ENCODE assay signal across 9 mouse cellular contexts in genomic region chr2:181032407-181032806, GRCm38 (mm10). TPM values are rescaled to one million over a fixed set of nuclear protein-coding genes. Genes with fewer than 3 reads are reported as not detected.
DNase-seq lines count a peak whose midpoint lies in the region; ATAC-seq and TF ChIP-seq lines count a peak whose summit lies in the region.
"Had no signal": no experiment of that assay in that cellular context is flagged by ENCODE, and none has a peak within 500 bp of the region (broad histone marks: within the 10 kb centered on the region; RNA-seq: fewer than 3 reads in every experiment).

No protein-coding gene starts in this region.

- TF ChIP-seq CTCF in ES-Bruce4 (IDR thresholded peaks at IDR 0.05; ENCODE audit: low read depth, low read length), result peak; percentile 8

- H3K9ac ChIP-seq in ES-Bruce4 (ENCODE audit: low read depth, poor library complexity, severe bottlenecking), result no peak overlapping the region
- H3K9ac ChIP-seq in embryonic facial prominence, embryonic 12.5 days, result no peak overlapping the region
- H3K9ac ChIP-seq in kidney, embryonic 14.5 days (ENCODE audit: low read depth, low read length), result no peak overlapping the region

- WGBS in embryonic facial prominence, embryonic 12.5 days, result 53% methylated on average over 5 of the region's 5 CpGs
- 38% methylated on average over 5 of the region's 5 CpGs for WGBS in kidney, embryonic 14.5 days

- H3K27ac ChIP-seq in ES-Bruce4 (ENCODE audit: insufficient read depth, low read length), result no peak overlapping the region
- no peak overlapping the region for H3K27ac ChIP-seq in embryonic facial prominence, embryonic 12.5 days
- no peak overlapping the region for H3K27ac ChIP-seq in kidney, embryonic 14.5 days (ENCODE audit: low read depth, low read length)

- no peaks in the 10 kb centered on the region for H3K27me3 ChIP-seq in ES-Bruce4 (ENCODE audit: control insufficient read depth, insufficient read depth, low read length, poor library complexity, severe bottlenecking)
- peaks cover 17% of the 10 kb centered on the region for H3K27me3 ChIP-seq in embryonic facial prominence, embryonic 12.5 days
- H3K27me3 ChIP-seq in kidney, embryonic 14.5 days (ENCODE audit: control insufficient read depth, insufficient read depth, low read length), result no peaks in the 10 kb centered on the region

- H3K4me3 ChIP-seq in ES-Bruce4 (ENCODE audit: low read depth, low read length), result no peak overlapping the region
- no peak overlapping the region for H3K4me3 ChIP-seq in embryonic facial prominence, embryonic 12.5 days
- H3K4me3 ChIP-seq in kidney, embryonic 14.5 days (ENCODE audit: low read length), result no peak overlapping the region

- no peaks in the 10 kb centered on the region for H3K4me1 ChIP-seq in ES-Bruce4 (ENCODE audit: control insufficient read depth, insufficient read depth, low read length)
- no peaks in the 10 kb centered on the region for H3K4me1 ChIP-seq in embryonic facial prominence, embryonic 12.5 days
- no peaks in the 10 kb centered on the region for H3K4me1 ChIP-seq in kidney, embryonic 14.5 days (ENCODE audit: control insufficient read depth, insufficient read depth, low read length)

- no peaks in the 10 kb centered on the region for H3K9me3 ChIP-seq in ES-Bruce4 (replicated peaks; ENCODE audit: control insufficient read depth, insufficient read depth, low read length, poor library complexity, severe bottlenecking)
- no peaks in the 10 kb centered on the region for H3K9me3 ChIP-seq in embryonic facial prominence, embryonic 12.5 days
- no peaks in the 10 kb centered on the region for H3K9me3 ChIP-seq in kidney, embryonic 14.5 days (ENCODE audit: control insufficient read depth, low read length)

- peak; percentile 53 for DNase-seq in adrenal gland, postnatal 14 days
- no peak for DNase-seq in adrenal gland, postnatal 25 days
- DNase-seq in layer of hippocampus, postnatal 36 days, result peak; percentile 44 to 50
- DNase-seq in layer of hippocampus, adult 8-10 months (ENCODE audit: low spot score in 2 of 2), result no peak
- no peak for DNase-seq in thymus, adult 18-20 months

- H3K4me2 ChIP-seq in embryonic facial prominence, embryonic 12.5 days (replicated peaks), result no peak overlapping the region
- no peak overlapping the region for H3K4me2 ChIP-seq in kidney, embryonic 14.5 days (replicated peaks; ENCODE audit: low read depth, low read length)

- no peak for TF ChIP-seq EP300 in ES-Bruce4 (IDR thresholded peaks at IDR 0.05; ENCODE audit: insufficient read depth, low read depth, low read length)

- ATAC-seq in embryonic facial prominence, embryonic 12.5 days (ENCODE audit: insufficient number of reproducible peaks, insufficient read depth, low FRiP score, low TSS enrichment), result peak; percentile 48; the same call in 1 of the 2 replicates
- ATAC-seq in kidney, embryonic 14.5 days (ENCODE audit: low FRiP score, low TSS enrichment), result no peak

- no peak for TF ChIP-seq POLR2A in ES-Bruce4 (IDR thresholded peaks at IDR 0.05; ENCODE audit: insufficient read depth, low read length)

- no peaks in the 10 kb centered on the region for H3K36me3 ChIP-seq in ES-Bruce4 (ENCODE audit: control insufficient read depth, insufficient read depth, low read length, poor library complexity, severe bottlenecking)
- no peaks in the 10 kb centered on the region for H3K36me3 ChIP-seq in embryonic facial prominence, embryonic 12.5 days
- H3K36me3 ChIP-seq in kidney, embryonic 14.5 days (ENCODE audit: control insufficient read depth, insufficient read depth, low read length), result no peaks in the 10 kb centered on the region

RNA-seq across cellular contexts. Expression of gene Chrna4, which starts 10.9 kb away (rescaled TPM):
- total RNA-seq in adrenal gland, postnatal 14 days (2021), result 5.6 and 9.6 TPM in 2 replicates
- total RNA-seq in adrenal gland, postnatal 25 days (2021), result 9.9 and 19.2 TPM in 2 replicates
- total RNA-seq in layer of hippocampus, postnatal 36 days (2021), result 10 to 100 TPM; 14.1 to 14.4 TPM
- total RNA-seq in layer of hippocampus, adult 8-10 months (2022), result 10 to 100 TPM; 21.1 to 28.4 (median 23.8) TPM
- 0.43 and 1.0 TPM in 2 replicates for polyA plus RNA-seq in ES-Bruce4 (2011; ENCODE audit: insufficient read depth, insufficient read length, low read depth, missing spikeins)
- polyA plus RNA-seq in embryonic facial prominence, embryonic 12.5 days (2016; fragmentation: Nextera tagmentation; extraction: Ambion mirVana), result 5.5 and 7.1 TPM in 2 replicates
- polyA plus RNA-seq in kidney, embryonic 14.5 days (2014; fragmentation: Nextera tagmentation; extraction: Ambion mirVana), result 3.8 and 5.3 TPM in 2 replicates
- total RNA-seq: common myeloid progenitor, adult 5-6 weeks had no signal

RNA-seq across cellular contexts. Expression of gene Col20a1, which starts 46.1 kb away (rescaled TPM):
- 3.5 and 3.7 TPM in 2 replicates for total RNA-seq in adrenal gland, postnatal 14 days (2021)
- total RNA-seq in adrenal gland, postnatal 25 days (2021), result 2.6 and 3.4 TPM in 2 replicates
- total RNA-seq in layer of hippocampus, postnatal 36 days (2021), result 1 to 10 TPM; 2.5 to 3.2 TPM
- 1 to 10 TPM; 2.8 to 5.5 (median 3.1) TPM for total RNA-seq in layer of hippocampus, adult 8-10 months (2022)
- polyA plus RNA-seq in ES-Bruce4 (2011; ENCODE audit: insufficient read depth, insufficient read length, low read depth, missing spikeins), result 0.79 and 1.3 TPM in 2 replicates
- polyA plus RNA-seq in embryonic facial prominence, embryonic 12.5 days (2016; fragmentation: Nextera tagmentation; extraction: Ambion mirVana), result 1.3 and 1.7 TPM in 2 replicates
- polyA plus RNA-seq in kidney, embryonic 14.5 days (2014; fragmentation: Nextera tagmentation; extraction: Ambion mirVana), result 0.21 and 0.50 TPM in 2 replicates
- total RNA-seq: common myeloid progenitor, adult 5-6 weeks had no signal

Comparison
In these comparisons a context has a peak if more than half of its experiments do, and no peak if none do; other contexts are left out.
1. DNase-seq: peak in adrenal gland, postnatal 14 days (single experiment) and layer of hippocampus, postnatal 36 days (2 of 2); none in adrenal gland, postnatal 25 days (single experiment), layer of hippocampus, adult 8-10 months (0 of 2) and thymus, adult 18-20 months (0 of 2).